Mouse (Mus musculus) mouse embryonic stem cell (cell line): ENCODE results near the gene Cox6a1.

Experiments used
- in situ Hi-C, 2 experiments: fragments of 300-500 bp; cut with MboI; formaldehyde crosslinking; loops; 1 replicate in 1 of 2; 3 replicates in 1 of 2; pipeline ENCODE4 v1.14.3; 2019 to 2020; ENCODE audit warnings: low sequenced_read_pairs in 2 of 2, low pct_unique_long_range_greater_than_20kb in 1 of 2, mixed read lengths in 1 of 2; ENCODE audit not compliant: unreplicated experiment in 1 of 2

Cox6a1 gene

DNA sequence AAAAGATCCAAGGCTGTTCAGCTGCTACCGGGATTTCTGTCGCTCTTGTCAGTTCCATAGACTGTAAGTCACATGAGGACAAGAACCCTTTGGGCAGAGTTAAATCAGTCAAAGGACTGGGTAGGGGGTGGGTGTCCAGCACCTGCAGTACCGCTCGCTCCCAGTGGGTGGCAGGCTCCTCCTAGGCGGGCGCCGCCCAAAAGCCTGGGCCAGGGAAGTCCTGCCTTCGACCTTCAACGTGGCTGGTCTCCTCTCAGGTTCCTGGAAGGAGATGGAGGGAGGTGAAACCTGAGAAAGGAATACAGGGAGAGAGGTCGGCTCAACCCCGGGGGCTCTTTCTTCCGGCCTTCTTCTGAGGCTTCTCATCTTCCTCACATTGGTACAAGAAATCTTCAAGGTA, 10.1 kb upstream of the Cox6a1 start:
- in situ Hi-C loops, result loop anchor here in 1 of 2 experiments (5.0 kb wide), 1 partner anchor 98 kb away; no protein-coding TSS in a partner anchor

DNA sequence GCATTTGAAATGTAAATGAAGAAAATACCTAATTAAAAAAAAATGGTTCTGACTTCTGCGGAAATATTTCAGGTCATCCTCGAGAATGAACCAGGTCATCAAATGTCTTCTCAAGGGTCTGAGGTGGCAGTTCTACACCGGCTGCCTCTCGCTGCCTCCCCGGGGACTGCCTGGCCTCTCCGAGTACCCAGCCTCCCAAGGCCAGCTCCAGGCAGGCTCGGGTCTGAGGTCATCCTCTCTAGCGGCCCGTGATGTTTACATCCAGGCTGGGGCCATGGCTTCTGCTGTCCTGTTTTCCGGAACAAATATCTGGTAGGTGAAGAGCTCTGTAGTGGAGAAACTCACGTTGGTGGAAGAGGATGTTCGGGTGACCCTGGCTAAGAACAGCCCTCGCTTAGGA, 6.3 kb upstream of the Cox6a1 start:
- in situ Hi-C loops, result loop anchor here in 1 of 2 experiments (5.0 kb wide), 1 partner anchor 102 kb away; no protein-coding TSS in a partner anchor

- in situ Hi-C loops, result no loop called here
These were observed 2.6 kb upstream of the Cox6a1 start for GRCm38 (mm10) chr5:115351348-115351747.

GRCm38 (mm10) chr5:115349225-115349555, 409 bp upstream of the Cox6a1 start:
- in situ Hi-C loops, result loop anchor here in 1 of 2 experiments (5.0 kb wide), 1 partner anchor 113 kb away; no protein-coding TSS in a partner anchor

- in situ Hi-C loops, result loop anchor here in 1 of 2 experiments (5.0 kb wide), 1 partner anchor 115 kb away; no protein-coding TSS in a partner anchor
These were observed 1.2 kb downstream of the Cox6a1 start for GRCm38 (mm10) chr5:115347564-115347963.

DNA sequence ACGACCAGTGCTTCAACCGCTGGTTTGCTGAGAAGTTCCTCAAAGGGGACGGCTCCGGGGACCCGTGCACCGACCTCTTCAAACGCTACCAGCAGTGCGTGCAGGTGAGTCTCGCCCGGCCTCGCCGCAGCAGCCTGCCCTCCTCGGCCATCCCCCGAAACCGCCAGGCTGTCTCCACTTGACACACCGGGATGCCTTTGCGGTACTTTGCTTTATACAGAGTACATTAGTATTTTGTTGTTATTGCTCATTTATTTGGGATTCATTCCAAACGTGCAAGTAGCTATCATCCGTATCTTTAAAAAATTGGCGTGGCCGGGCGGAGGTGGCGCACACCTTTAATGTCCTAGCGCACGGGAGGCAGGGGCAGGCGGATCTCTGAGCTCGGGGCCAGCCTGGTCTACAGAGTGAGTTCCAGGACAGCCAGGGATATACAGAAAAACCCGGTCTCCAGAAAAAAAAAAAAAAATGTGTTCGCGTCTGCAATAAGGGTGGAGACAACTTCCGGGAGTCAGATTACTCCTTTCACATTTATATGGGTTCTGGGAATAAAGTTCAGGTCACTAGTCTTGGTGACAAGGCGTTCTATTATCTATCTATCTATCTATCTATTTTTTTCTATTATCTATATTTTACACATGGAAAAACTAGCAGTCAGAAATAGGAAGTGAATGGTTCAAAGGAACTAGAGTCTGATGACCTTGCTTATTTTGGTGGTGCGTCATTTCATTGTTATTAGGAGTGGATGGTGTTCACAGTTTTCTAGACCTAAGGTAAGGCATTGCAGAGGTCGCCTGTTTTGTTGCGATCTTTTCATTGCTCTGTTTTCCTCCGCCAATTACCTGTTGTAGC, 7.2 kb downstream of the Cox6a1 start:
- in situ Hi-C loops, result no loop called here

DNA sequence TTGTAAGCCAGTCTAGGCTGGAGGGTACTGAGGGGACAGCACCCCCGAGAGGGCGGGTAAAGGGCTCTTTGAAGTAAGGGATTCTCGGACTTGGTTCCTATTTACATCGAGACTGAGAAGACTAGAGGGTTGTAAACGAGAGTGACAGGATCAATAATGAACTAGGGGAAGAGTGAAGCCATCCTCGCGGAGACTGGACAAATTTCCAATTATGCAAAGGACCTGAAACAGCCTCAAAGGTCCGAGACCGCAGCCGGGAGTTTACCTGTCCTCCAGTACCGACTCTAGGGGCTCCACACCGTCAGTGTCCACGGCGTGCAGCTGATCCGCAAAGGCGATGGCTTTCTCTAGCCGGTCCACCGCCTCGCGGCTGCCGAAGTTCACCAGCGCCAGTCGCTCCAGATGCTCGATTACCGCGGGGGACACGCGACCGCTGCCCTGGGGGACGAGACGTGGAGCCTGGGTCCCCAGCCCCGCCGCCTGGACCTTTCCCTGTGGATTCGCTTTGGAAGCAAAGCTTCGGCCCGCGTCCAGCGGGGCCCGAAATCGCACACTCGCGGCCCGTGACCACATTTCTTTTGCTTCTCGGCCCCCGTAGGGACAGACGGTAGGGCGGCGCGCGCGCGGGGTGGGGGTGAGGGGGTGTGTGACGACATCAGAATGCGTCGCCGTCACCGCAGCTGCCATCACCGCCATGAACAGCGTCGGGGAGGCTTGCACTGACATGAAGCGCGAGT, 8.0 kb downstream of the Cox6a1 start, which contains the start of the genes Gatc and Triap1:
Gatc (minus strand) TSS at position 602 of the 737 bp plus-strand sequence.
Triap1 (plus strand) TSS at position 649 of the 737 bp plus-strand sequence.
- in situ Hi-C loops, result no loop called here

DNA sequence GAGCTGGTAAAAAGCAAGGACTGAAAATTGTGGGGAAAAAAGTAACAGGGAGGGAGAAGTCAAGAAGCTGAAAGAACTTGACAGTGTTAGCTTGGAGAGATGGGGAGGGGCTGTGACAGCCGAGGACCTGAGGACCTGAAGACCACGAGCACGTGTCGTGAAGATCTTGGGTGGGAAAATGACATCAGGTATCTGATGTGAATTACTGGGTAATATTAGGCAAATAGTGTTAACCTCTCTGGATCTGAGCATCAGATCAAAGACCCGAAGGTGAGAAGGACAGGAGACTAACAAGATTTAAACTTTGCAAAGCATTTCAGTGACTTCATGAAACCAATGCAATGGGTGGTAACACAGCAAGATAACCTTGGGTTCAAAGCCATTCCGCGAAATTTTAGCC, 8.8 kb downstream of the Cox6a1 start:
- in situ Hi-C loops, result no loop called here

DNA sequence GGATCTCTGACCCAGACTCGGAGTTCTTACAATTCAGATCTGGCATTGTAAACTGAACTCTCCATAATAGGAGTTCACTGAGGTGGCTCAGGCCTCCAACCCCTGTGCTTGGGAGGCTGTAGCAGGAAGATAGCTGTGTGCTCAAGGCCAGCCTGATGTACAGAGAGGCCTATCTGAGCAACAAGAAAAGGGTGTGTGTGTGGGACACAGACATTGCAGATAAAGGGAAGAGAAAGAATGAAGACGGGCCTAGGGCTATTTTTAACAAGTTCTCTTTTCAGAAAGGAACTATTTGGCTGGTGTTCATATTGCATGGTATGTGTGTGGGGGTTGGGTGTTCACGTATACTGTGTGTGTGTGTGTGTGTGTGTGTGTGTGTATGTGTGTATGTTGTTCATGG, 15.2 kb downstream of the Cox6a1 start:
- in situ Hi-C loops, result no loop called here

DNA sequence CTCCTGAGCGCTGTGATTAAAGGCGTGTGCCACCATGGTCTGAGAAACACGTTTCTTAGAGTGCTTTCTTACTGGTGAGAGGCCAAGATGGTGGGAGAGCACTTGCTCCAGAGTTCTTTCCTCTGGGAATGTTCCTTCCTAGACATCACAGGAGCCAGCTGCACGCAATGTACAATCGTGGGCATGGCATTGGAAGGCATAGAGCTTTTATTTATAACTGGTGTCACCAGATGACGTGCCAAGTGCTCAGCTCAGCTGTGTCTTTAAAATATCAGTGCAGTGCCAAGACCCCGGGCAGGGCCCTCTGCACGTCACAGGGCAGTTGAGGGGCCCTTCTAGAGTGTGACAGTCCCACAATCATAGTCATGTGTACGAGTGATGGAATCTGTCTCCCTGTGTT, 17.8 kb downstream of the Cox6a1 start:
- in situ Hi-C loops, result no loop called here

DNA sequence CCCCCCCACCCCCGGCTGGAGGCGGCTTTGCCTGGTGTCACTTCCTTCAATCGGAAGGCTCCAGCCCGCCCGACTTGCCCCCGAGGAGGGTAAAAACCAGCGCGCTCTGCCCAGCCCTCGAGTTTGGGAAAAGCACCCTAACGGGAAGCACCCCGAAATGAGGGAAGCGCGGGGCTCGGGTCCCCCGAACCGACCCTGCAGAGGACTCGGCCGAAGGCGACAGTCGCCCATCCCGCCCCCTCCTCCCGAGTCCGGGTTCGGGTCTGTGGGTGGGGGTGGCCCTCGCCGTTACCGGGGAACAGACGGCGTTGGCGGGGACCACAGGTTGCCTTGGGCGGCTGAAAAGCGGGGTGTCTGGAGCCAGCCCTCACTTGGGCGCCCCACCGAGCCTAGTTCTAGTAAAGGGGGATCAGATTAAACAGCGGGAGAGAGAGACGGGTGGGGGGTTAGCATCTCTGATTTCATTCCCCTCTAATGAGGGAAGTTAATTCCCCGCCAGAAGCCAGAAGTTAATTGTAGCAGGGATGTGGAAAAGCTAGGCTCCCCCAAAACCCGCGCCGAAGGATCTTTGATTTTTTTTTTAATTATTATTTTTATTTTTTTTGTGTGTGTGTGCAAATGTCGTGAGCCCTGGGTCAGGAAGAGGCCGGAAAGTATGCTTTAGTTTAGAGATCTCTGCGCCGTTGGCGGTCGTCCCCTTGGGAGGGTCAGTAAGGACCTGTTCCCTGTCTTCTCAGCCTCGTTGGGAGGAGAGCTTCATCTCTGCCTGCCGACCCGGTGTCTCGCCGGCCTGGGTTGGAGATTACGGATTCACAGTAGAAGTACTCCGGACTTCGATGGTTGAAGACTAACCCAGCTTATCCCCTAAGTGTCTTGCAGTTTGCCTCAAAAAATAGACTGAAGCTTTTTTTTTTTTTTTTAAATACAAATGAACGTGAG, 20.9 kb downstream of the Cox6a1 start:
- in situ Hi-C loops, result no loop called here

DNA sequence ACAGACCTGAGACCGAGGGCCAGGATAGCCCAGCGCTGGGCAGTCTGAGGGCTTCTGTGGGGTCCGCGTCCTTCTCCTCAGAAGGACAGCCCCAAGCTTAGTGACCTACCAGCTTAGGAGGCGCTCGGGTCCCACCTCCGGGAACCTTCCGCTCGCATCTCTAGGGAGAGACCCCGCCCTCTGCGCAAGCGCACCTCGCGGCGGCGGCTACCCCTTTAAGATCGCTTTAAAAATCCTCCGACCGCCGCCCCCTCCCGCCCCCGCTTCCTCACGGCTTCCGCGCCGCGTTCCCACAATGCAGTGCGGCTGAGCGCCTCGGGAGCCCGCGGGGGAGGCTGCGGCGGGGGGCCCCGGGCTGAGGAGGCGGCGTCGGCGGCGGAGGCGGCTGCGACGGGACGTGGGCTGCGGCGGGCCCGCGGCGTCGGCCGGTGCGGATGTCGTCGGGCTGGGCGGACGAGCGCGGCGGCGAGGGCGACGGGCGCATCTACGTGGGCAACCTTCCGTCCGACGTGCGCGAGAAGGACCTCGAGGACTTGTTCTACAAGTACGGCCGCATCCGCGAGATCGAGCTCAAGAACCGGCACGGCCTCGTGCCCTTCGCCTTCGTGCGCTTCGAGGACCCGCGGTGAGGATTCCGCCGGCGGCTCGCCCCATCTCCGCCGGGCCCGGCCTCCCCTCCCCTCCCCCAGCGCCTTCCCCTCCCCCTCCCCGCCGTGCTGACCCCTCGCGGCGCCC, 21.7 kb downstream of the Cox6a1 start, which contains the start of gene Srsf9:
Srsf9 (plus strand) TSS at position 303 of the 735 bp plus-strand sequence.
- in situ Hi-C loops, result no loop called here

- in situ Hi-C loops, result no loop called here
These were observed 22.4 kb downstream of the Cox6a1 start for GRCm38 (mm10) chr5:115326256-115326831.

- in situ Hi-C loops, result no loop called here
These were observed 29.5 kb downstream of the Cox6a1 start for GRCm38 (mm10) chr5:115319004-115319940.

- in situ Hi-C loops, result no loop called here
These were observed 31.0 kb downstream of the Cox6a1 start for GRCm38 (mm10) chr5:115317645-115318328.
